Mouse (Mus musculus): ENCODE results near the gene Snrnp25.

DNA sequence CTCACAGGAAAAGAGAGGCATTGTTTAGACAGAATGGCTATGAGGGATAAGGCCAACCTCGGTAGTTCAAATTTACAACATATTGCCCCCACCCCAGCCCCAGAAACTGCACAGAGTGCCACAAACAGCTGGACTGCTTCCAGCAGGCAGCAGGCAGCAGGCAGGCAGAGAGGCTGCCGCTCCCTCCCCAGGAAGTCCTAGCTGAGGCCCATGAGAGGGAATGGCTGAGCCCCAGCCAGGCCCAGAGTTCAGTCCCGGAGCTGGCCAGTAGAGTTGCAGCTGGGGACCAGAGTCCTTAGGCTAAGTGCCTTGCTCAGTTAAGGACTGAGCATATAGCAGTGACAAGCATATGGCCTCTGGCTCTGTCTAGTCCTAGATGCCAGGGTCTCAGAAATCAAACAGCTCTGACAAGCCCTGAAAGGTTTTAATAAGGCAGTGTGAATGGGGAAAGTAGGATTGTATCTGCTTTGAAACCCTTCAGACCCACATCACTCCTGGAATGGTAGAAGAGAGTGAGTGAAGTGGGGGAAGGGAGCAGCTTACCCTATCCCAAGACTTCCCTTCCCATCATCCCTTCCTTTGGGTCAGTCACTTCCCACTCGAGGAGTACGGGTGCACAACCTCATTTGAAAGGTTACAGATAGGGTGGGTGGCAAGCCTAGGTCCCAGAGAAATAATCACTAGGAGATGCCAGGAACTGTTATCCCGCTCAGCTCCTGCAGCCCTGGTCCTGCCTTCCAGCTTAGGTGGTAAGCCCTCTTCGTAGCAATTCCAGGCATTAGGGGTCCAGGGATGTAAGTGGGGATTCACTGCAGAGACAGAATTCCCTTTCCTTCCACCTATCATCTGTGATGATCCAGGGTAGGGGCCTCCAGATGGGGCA is 20.2 kb downstream of the Snrnp25 start:
- TF ChIP-seq CTCF (IDR thresholded peaks at IDR 0.05; ENCODE audit: insufficient read depth, low read depth, low read length) (no peak), POLR2A (IDR thresholded peaks at IDR 0.05; ENCODE audit: insufficient read depth, low read depth, low read length) (no peak)
